Mouse (Mus musculus) left cerebral cortex, postnatal 10 days (tissue): ENCODE results near the gene 1520401A03Rik. TPM values are rescaled to one million over a fixed set of nuclear protein-coding genes. Genes with fewer than 3 reads are reported as not detected.

Experiments
- DNase-seq, 2 experiments: peaks; one replicate each; pipeline ENCODE4 v3.0.0; 2021 to 2022; ENCODE audit warnings: low spot score in 2 of 2, mixed read lengths in 1 of 2; ENCODE audit errors: extremely low spot score in 1 of 2
- intact Hi-C: fragments of 180-260 bp; cut with DNase I; formaldehyde crosslinking; loops from one replicate; pipeline ENCODE4 v1.15.1; 2025
- total RNA-seq, 2 experiments: library from RNA; stranded (reverse); gene quantifications; 2 replicates each; pipeline ENCODE4 v1.2.3; 2021

1520401A03Rik gene
- total RNA-seq, 2 experiments from 2014 or later = 0.11 to 0.61 TPM

GRCm38 (mm10) chr17:23745301-23746251 is 23.0 kb upstream of the 1520401A03Rik start, which contains the start of gene Kremen2:
Gene Kremen2, minus strand, starts transcription at chr17:23745833.
- intact Hi-C loops = no loop called here
- peak in 1 of 2 experiments; percentile 58 for DNase-seq

GRCm38 (mm10) chr17:23744651-23745050 is 22.1 kb upstream of the 1520401A03Rik start:
- no peak for DNase-seq
- intact Hi-C loops = no loop called here

- intact Hi-C loops = no loop called here
- DNase-seq = no peak
Observed at GRCm38 (mm10) chr17:23744076-23744475, 21.5 kb upstream of the 1520401A03Rik start.

- DNase-seq = no peak
- intact Hi-C loops = no loop called here
Observed at GRCm38 (mm10) chr17:23742941-23743340, 20.4 kb upstream of the 1520401A03Rik start.

- intact Hi-C loops = no loop called here
- DNase-seq = no peak
Observed at GRCm38 (mm10) chr17:23742210-23742793, 19.7 kb upstream of the 1520401A03Rik start.

- DNase-seq = no peak
- intact Hi-C loops = no loop called here
Observed at GRCm38 (mm10) chr17:23741359-23742209, 19.0 kb upstream of the 1520401A03Rik start.

- intact Hi-C loops = no loop called here
- no peak for DNase-seq
Observed at GRCm38 (mm10) chr17:23740598-23741021, 18.0 kb upstream of the 1520401A03Rik start, which contains the start of gene Paqr4. Gene Paqr4, minus strand, starts transcription at chr17:23740867.

GRCm38 (mm10) chr17:23740136-23740584 is 17.6 kb upstream of the 1520401A03Rik start:
- intact Hi-C loops = no loop called here

GRCm38 (mm10) chr17:23739202-23740135 is 16.9 kb upstream of the 1520401A03Rik start:
- intact Hi-C loops = no loop called here
- DNase-seq = peak in 1 of 2 experiments; percentile 59

More at GRCm38 (mm10) chr17:23740136-23740584, 17.6 kb upstream of the 1520401A03Rik start:
- DNase-seq = peak; percentile 91 to 95

GRCm38 (mm10) chr17:23738836-23739201 is 16.2 kb upstream of the 1520401A03Rik start:
- intact Hi-C loops = no loop called here
- DNase-seq = no peak

- DNase-seq = no peak
- intact Hi-C loops = no loop called here
Observed at GRCm38 (mm10) chr17:23737493-23738445, 15.2 kb upstream of the 1520401A03Rik start.

GRCm38 (mm10) chr17:23734341-23734740 is 11.8 kb upstream of the 1520401A03Rik start:
- DNase-seq = no peak
- intact Hi-C loops = no loop called here

GRCm38 (mm10) chr17:23730441-23730840 is 7.9 kb upstream of the 1520401A03Rik start:
- intact Hi-C loops = no loop called here
- DNase-seq = no peak

- DNase-seq = peak; percentile 59 to 91
- intact Hi-C loops = no loop called here
Observed at GRCm38 (mm10) chr17:23726758-23727142, 4.2 kb upstream of the 1520401A03Rik start.

GRCm38 (mm10) chr17:23725999-23726757 is 3.6 kb upstream of the 1520401A03Rik start, which contains the start of gene Pkmyt1:
Gene Pkmyt1, plus strand, starts transcription at chr17:23726336.
- intact Hi-C loops = no loop called here
- DNase-seq = peak; percentile 90 to 97

- no peak for DNase-seq
- intact Hi-C loops = no loop called here
Observed at GRCm38 (mm10) chr17:23725477-23725876, 2.9 kb upstream of the 1520401A03Rik start.
